Mouse (Mus musculus) right cerebral cortex, postnatal 4 days (tissue): Measurements from ENCODE around the gene Gm10282.

Source experiments
- DNase-seq: peaks from one replicate; pipeline ENCODE4 v3.0.0-alpha.2; 2022

The Gm10282 gene

DNA sequence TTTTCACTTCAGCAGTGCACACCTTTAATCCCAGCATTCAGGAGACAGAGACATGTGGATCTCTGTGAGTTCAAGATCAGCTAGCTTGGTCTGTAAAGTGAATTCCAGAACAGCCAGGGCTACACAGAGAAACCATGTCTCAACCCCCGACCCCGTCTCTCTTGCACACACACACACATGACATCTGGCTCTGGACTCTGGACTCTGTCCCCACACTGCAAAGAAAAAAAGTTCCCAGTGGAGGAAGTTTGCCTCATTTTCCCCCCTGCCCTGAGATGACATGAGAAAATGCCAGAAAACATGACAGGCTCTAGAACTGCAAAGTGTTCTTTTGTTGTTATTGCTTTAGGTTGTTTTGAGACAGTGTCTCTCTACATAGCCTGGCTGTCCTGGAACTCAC lies 45.2 kb downstream of the Gm10282 start:
- DNase-seq = no peak

DNA sequence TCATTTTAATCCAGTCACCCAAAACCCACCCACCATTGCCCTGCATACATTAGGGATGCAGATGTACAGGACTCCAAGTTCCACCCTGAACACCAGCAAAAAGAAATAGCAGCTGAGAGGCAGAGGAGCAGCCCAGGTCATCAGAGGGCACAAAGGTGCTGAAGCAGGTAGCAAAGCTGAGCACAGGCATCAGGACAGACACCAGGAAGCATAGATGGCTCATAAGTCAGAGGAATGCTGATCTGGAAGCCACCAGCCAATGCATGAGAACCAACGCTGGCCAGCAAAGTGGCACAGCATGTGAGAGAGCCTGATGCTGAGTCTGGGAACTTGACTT lies 47.2 kb downstream of the Gm10282 start:
- DNase-seq = no peak

DNA sequence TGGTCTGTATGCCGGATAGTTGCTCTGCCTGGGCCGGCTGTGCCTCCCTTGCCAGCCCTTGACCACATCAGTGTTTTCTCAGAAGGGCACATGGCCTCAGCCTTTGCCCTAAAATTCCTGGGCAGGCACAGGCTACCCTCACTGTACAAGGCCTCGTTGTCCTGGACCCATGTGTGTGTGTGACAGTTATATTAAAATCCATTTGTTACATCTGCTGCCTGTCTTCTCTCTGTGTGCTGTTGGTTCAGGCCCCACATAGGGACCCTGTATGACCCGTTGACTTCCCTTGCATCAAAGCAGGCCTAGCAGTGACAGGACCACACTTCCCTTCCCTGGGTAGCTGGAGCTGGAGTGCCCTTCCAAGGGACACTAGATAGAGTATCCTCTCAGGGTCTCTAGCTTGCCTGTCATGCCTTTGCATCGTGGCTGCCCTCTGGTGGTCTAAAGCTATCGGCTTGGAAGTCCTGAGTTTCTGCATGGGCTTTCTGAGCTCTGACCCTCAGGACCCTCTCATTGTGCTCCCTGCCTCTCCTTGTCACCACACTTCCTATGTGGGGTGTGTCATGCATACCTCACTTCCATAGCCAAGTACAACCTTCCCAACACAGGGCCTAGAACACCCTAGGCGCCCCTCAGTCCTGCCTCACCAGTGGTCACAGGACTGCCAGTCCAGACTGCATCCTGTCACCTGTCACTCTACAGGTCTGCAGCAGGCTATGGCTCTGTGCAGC lies 47.7 kb downstream of the Gm10282 start:
- DNase-seq = peak; percentile 60
